Mouse (Mus musculus) gastrocnemius, postnatal 36 days (tissue): ENCODE data around the gene Vav3. TPM values are rescaled to one million over a fixed set of nuclear protein-coding genes. Genes with fewer than 3 reads are reported as not detected.

Experiments
- total RNA-seq, 2 experiments: library from RNA; stranded (reverse); gene quantifications; 2 replicates each; pipeline ENCODE4 v1.2.3; 2021

Vav3 gene
- total RNA-seq, 2 experiments from 2014 or later, result 1.3 to 1.6 TPM

Other genes with a start within 250 kb of the Vav3 start
- 1 to 10 TPM; 2.5 to 3.0 TPM for gene Slc25a24, start 217.5 kb upstream of the Vav3 start, total RNA-seq